Comparison of ENCODE assay signal across 15 mouse cellular contexts in the genomic region with DNA sequence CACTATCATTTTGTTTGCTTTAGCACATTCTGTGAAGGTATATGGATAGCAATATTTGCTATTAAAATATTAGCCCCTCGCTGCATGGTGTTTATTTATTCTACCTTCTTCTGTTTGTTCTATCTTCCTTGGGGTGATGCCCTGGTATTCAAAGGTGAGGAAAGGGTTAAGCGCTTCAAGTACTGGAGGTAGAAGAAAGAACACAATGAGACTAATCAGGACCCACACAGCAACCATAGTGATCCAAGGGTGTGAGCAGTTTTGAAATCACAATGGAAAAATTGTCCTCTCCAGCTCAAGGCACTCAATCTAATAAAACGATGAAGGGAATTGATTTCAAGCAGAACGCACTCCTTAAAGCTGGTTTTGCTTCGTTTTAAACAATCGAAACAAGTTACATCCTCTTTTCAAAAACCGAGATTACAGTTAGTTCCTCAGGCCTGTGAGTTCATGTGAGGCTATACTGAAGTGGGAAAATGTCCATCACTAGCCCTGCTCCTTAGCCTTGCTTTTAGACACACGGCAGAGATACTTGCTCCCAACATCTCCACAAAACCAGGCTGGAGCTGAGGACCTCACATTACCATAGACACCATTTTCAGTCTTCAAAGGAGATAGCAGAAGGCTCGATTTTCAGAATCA.
DNase-seq lines count a peak whose midpoint lies in the region; ATAC-seq and TF ChIP-seq lines count a peak whose summit lies in the region.
"Had no signal": no experiment of that assay in that cellular context is flagged by ENCODE, and none has a peak within 500 bp of the region (broad histone marks: within the 10 kb centered on the region; RNA-seq: fewer than 3 reads in every experiment).

No protein-coding gene starts in this region.

- H3K9me3 ChIP-seq in embryonic facial prominence, embryonic 11.5 days (replicated peaks; ENCODE audit: control insufficient read depth, low read length): no peaks in the 10 kb centered on the region
- H3K9me3 ChIP-seq in forebrain, embryonic 13.5 days (replicated peaks): no peaks in the 10 kb centered on the region
- H3K9me3 ChIP-seq in limb, embryonic 15.5 days: no peaks in the 10 kb centered on the region
- H3K9me3 ChIP-seq: kidney, embryonic 15.5 days; liver, embryonic 12.5 days; lung, embryonic 15.5 days had no signal

- peak overlapping the region; percentile 6; the same call in 1 of the 2 replicates for H3K4me3 ChIP-seq in layer of hippocampus, adult 2 months
- H3K4me3 ChIP-seq in embryonic facial prominence, embryonic 11.5 days (ENCODE audit: low read depth, low read length): no peak overlapping the region
- H3K4me3 ChIP-seq in forebrain, embryonic 13.5 days: no peak overlapping the region
- H3K4me3 ChIP-seq in limb, embryonic 15.5 days: no peak overlapping the region
- no peak overlapping the region for H3K4me3 ChIP-seq in heart, adult 2 months
- H3K4me3 ChIP-seq: kidney, embryonic 15.5 days; liver, embryonic 12.5 days; lung, embryonic 15.5 days had no signal

- no peaks in the 10 kb centered on the region for H3K36me3 ChIP-seq in embryonic facial prominence, embryonic 11.5 days (replicated peaks; ENCODE audit: control insufficient read depth, insufficient read depth, low read depth, low read length)
- no peaks in the 10 kb centered on the region for H3K36me3 ChIP-seq in forebrain, embryonic 13.5 days (ENCODE audit: poor library complexity, severe bottlenecking)
- H3K36me3 ChIP-seq in limb, embryonic 15.5 days: no peaks in the 10 kb centered on the region
- no peaks in the 10 kb centered on the region for H3K36me3 ChIP-seq in heart, adult 2 months (ENCODE audit: control insufficient read depth, insufficient read depth, low read length)
- H3K36me3 ChIP-seq: kidney, embryonic 15.5 days; liver, embryonic 12.5 days; lung, embryonic 15.5 days had no signal

- H3K4me2 ChIP-seq in embryonic facial prominence, embryonic 11.5 days (ENCODE audit: low read depth, low read length): no peak overlapping the region
- H3K4me2 ChIP-seq in forebrain, embryonic 13.5 days: peak overlapping the region; percentile 23
- peak overlapping the region; percentile 30 for H3K4me2 ChIP-seq in limb, embryonic 15.5 days
- H3K4me2 ChIP-seq: kidney, embryonic 15.5 days; liver, embryonic 12.5 days; lung, embryonic 15.5 days had no signal

- no peak for TF ChIP-seq CTCF in layer of hippocampus, adult 2 months (conservative IDR thresholded peaks at IDR 0.05)
- no peak for TF ChIP-seq CTCF in heart, adult 2 months (IDR thresholded peaks at IDR 0.05)

- H3K79me2 ChIP-seq in heart, adult 2 months (replicated peaks; ENCODE audit: control insufficient read depth, insufficient read depth, low read length): no peaks in the 10 kb centered on the region

- DNase-seq in layer of hippocampus, adult 2 months (ENCODE audit: low spot score in 2 of 2): no peak
- no peak for DNase-seq in layer of hippocampus, adult 18-20 months (ENCODE audit: low spot score in 2 of 2)
- DNase-seq in embryonic facial prominence, embryonic 11.5 days (ENCODE audit: low spot score): peak; percentile 13
- DNase-seq in heart, adult 2 months: no peak
- DNase-seq in heart, postnatal 36 days: no peak
- DNase-seq in ovary, adult 18-20 months (ENCODE audit: low spot score): no peak
- DNase-seq: adrenal gland, postnatal 14 days; heart, adult 11 months; thymus, postnatal 4 days had no signal

- H3K9ac ChIP-seq in embryonic facial prominence, embryonic 11.5 days (replicated peaks; ENCODE audit: low read length): no peak overlapping the region
- H3K9ac ChIP-seq in forebrain, embryonic 13.5 days: no peak overlapping the region
- H3K9ac ChIP-seq in limb, embryonic 15.5 days: no peak overlapping the region
- no peak overlapping the region for H3K9ac ChIP-seq in heart, adult 2 months (ENCODE audit: low read depth, low read length)
- H3K9ac ChIP-seq: kidney, embryonic 15.5 days; liver, embryonic 12.5 days; lung, embryonic 15.5 days had no signal

- no peak for TF ChIP-seq POLR2A in heart, adult 2 months (IDR thresholded peaks at IDR 0.05; ENCODE audit: insufficient read depth, low read depth, low read length)

- intact Hi-C loops in heart, adult 2 months (cut with DNase I): no loop called here
- intact Hi-C loops in heart, postnatal 36 days (cut with DNase I): no loop called here

- no peak for ATAC-seq in embryonic facial prominence, embryonic 11.5 days (replicated peaks; ENCODE audit: insufficient number of reproducible peaks, low FRiP score, low TSS enrichment, low read depth)
- ATAC-seq in forebrain, embryonic 13.5 days: peak; percentile 65; the same call in 1 of the 2 replicates
- ATAC-seq in limb, embryonic 15.5 days (ENCODE audit: insufficient number of reproducible peaks, low FRiP score, low TSS enrichment, low read depth): no peak
- ATAC-seq: CD4-positive, CD25-positive, alpha-beta regulatory T cell, adult 4 months; liver, embryonic 12.5 days had no signal

- H3K4me1 ChIP-seq in embryonic facial prominence, embryonic 11.5 days (ENCODE audit: control insufficient read depth, insufficient read depth, low read length): no peaks in the 10 kb centered on the region
- peaks cover 18% of the 10 kb centered on the region for H3K4me1 ChIP-seq in forebrain, embryonic 13.5 days
- H3K4me1 ChIP-seq in limb, embryonic 15.5 days: peaks cover 13% of the 10 kb centered on the region
- no peaks in the 10 kb centered on the region for H3K4me1 ChIP-seq in heart, adult 2 months (ENCODE audit: control insufficient read depth, insufficient read depth, low read length)
- H3K4me1 ChIP-seq: kidney, embryonic 15.5 days; liver, embryonic 12.5 days; lung, embryonic 15.5 days had no signal

- TF ChIP-seq EP300 in heart, adult 2 months (IDR thresholded peaks at IDR 0.05; ENCODE audit: insufficient read depth, low read depth, low read length): no peak

- WGBS in embryonic facial prominence, embryonic 11.5 days: 48% methylated on average over 9 of the region's 9 CpGs
- 27% methylated on average over 9 of the region's 9 CpGs for WGBS in forebrain, embryonic 13.5 days
- WGBS in limb, embryonic 15.5 days: 42% methylated on average over 9 of the region's 9 CpGs
- WGBS in heart, adult 2 months: 63% methylated on average over 9 of the region's 9 CpGs

- H3K27me3 ChIP-seq in embryonic facial prominence, embryonic 11.5 days (ENCODE audit: control insufficient read depth, insufficient read depth, low read length): no peaks in the 10 kb centered on the region
- no peaks in the 10 kb centered on the region for H3K27me3 ChIP-seq in forebrain, embryonic 13.5 days
- H3K27me3 ChIP-seq in limb, embryonic 15.5 days: no peaks in the 10 kb centered on the region
- H3K27me3 ChIP-seq in heart, adult 2 months (ENCODE audit: control insufficient read depth, insufficient read depth, low read length): no peaks in the 10 kb centered on the region
- H3K27me3 ChIP-seq: kidney, embryonic 15.5 days; liver, embryonic 12.5 days; lung, embryonic 15.5 days had no signal

- no peak overlapping the region for H3K27ac ChIP-seq in layer of hippocampus, adult 2 months
- 0 out of 2 replicates have a peak overlapping the region, but pooled peaks have one; percentile 17 for H3K27ac ChIP-seq in embryonic facial prominence, embryonic 11.5 days (replicated peaks; ENCODE audit: low read depth, low read length)
- H3K27ac ChIP-seq in forebrain, embryonic 13.5 days: no peak overlapping the region
- peak overlapping the region; percentile 54 for H3K27ac ChIP-seq in limb, embryonic 15.5 days
- no peak overlapping the region for H3K27ac ChIP-seq in heart, adult 2 months
- H3K27ac ChIP-seq: kidney, embryonic 15.5 days; liver, embryonic 12.5 days; lung, embryonic 15.5 days had no signal

Comparison
In these comparisons a context has a peak if more than half of its experiments do, and no peak if none do; other contexts are left out.
1. H3K27ac ChIP-seq: peak in embryonic facial prominence, embryonic 11.5 days (single experiment) and limb, embryonic 15.5 days (single experiment); none in layer of hippocampus, adult 2 months (single experiment), forebrain, embryonic 13.5 days (single experiment) and heart, adult 2 months (single experiment).